Mouse (Mus musculus): ENCODE measurements around the gene Olfr66. TPM values are rescaled to one million over a fixed set of nuclear protein-coding genes. Genes with fewer than 3 reads are reported as not detected.

Gene Olfr66
- polyA plus RNA-seq (2014; fragmentation: Nextera tagmentation; extraction: Ambion mirVana), result not detected in 2 replicates

DNA sequence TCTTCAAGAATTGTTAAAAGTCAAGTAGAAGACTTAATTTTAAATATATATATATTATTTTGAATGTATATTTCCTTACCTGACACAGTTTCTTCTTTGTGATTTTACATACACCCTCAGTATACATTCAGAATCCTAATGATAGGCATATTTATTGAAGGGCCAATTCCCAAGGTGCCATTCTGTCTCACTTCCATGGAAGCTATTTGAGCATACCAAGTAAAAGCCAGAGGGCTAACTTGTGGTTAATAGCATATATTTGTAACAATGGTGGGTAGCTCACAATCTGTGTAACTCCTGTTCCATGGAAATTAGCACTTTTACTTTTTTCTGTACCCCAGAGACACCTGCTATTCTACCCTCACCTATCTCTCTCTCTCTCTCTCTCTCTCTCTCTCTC is at the start of gene Olfr66:
Gene Olfr66, minus strand, starts transcription at position 101 of the 400 bp plus-strand sequence.
- H3K27me3 ChIP-seq (ENCODE audit: control insufficient read depth, insufficient read depth, low read length), result no peaks in the 10 kb centered on the region
- DNase-seq (ENCODE audit: low spot score) (no peak), ATAC-seq (ENCODE audit: insufficient number of reproducible peaks, low FRiP score, low TSS enrichment, low read depth) (no peak)

DNA sequence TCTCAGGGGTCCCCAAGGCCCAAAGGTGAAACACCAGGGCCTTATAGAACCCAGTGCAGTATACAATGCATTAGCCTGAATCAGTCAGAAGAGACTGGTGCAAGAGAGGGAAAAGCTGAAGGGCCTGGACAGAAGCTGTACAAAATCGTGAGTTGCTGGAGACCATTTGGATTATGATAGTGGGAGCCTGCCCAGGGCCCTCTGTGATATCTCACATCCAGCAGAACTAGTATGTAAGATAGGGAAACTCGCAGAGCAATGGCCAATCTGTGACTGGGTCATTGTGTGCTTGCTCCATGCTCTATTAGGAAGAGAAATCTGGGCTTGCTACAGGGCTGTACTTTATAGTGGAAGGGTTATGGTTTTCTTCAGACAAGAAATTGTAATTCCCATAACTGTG is 48.2 kb upstream of the Olfr66 start, which contains the start of gene Olfr632:
Gene Olfr632, plus strand, starts transcription at position 84 of the 400 bp plus-strand sequence.
- Histone ChIP-seq H3K4me1 (ENCODE audit: control insufficient read depth, insufficient read depth, low read length) (no peaks in the 10 kb centered on the region), H3K9ac (ENCODE audit: low read length) (no peak within 1 kb of the TSS), H3K4me3 (ENCODE audit: low read depth, low read length) (no peak within 1 kb of the TSS), H3K4me2 (ENCODE audit: low read depth, severe bottlenecking) (no peak within 1 kb of the TSS), H3K9me3 (ENCODE audit: control insufficient read depth, low read length) (no peaks in the 10 kb centered on the region), H3K27ac (replicated peaks; ENCODE audit: low read depth, low read length) (no peak within 1 kb of the TSS), H3K27me3 (ENCODE audit: control insufficient read depth, insufficient read depth, low read length) (no peaks in the 10 kb centered on the region), H3K36me3 (ENCODE audit: control insufficient read depth, insufficient read depth, low read length) (no peaks in the 10 kb centered on the region)
- ATAC-seq (ENCODE audit: insufficient number of reproducible peaks, low FRiP score, low TSS enrichment, low read depth) (no peak), DNase-seq (ENCODE audit: low spot score) (no peak)
- 80% methylated on average over 2 of the region's 2 CpGs for WGBS

More for the DNA sequence above, at the start of gene Olfr66:
- Histone ChIP-seq H3K9me3 (ENCODE audit: control insufficient read depth, low read length) (no peaks in the 10 kb centered on the region), H3K4me1 (ENCODE audit: control insufficient read depth, insufficient read depth, low read length) (no peaks in the 10 kb centered on the region), H3K9ac (ENCODE audit: low read length) (no peak within 1 kb of the TSS), H3K4me3 (ENCODE audit: low read depth, low read length) (no peak within 1 kb of the TSS), H3K27ac (replicated peaks; ENCODE audit: low read depth, low read length) (no peak within 1 kb of the TSS), H3K36me3 (ENCODE audit: control insufficient read depth, insufficient read depth, low read length) (no peaks in the 10 kb centered on the region), H3K4me2 (ENCODE audit: low read depth, severe bottlenecking) (no peak within 1 kb of the TSS)

DNA sequence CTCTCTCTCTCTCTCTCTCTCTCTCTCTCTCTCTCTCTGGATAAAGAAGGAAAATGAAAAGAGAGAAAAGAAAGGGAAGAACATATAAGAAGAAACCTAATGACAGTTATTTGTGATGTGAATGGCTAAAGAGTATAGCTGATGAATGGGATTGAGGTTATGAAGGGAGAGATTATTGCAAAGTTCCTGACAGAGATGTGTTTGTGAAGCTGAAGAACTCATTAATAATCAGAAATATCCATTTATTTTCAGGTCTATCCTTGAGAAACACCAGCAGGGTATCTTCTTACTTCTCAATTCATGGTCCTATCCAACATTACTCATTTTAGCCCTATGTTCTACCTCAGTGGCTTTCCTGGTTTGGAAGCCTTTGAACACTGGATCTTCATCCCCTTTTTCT is 42.5 kb upstream of the Olfr66 start, which contains the start of gene Olfr631:
Gene Olfr631, plus strand, starts transcription at position 301 of the 400 bp plus-strand sequence.
- Histone ChIP-seq H3K27me3 (ENCODE audit: control insufficient read depth, insufficient read depth, low read length) (no peaks in the 10 kb centered on the region), H3K36me3 (ENCODE audit: control insufficient read depth, insufficient read depth, low read length) (no peaks in the 10 kb centered on the region), H3K4me2 (ENCODE audit: low read depth, severe bottlenecking) (no peak within 1 kb of the TSS), H3K9ac (ENCODE audit: low read length) (no peak within 1 kb of the TSS), H3K9me3 (ENCODE audit: control insufficient read depth, low read length) (no peaks in the 10 kb centered on the region), H3K4me1 (ENCODE audit: control insufficient read depth, insufficient read depth, low read length) (no peaks in the 10 kb centered on the region), H3K27ac (replicated peaks; ENCODE audit: low read depth, low read length) (no peak within 1 kb of the TSS), H3K4me3 (ENCODE audit: low read depth, low read length) (no peak within 1 kb of the TSS)
- no peak for DNase-seq (ENCODE audit: low spot score)
- no peak for ATAC-seq (ENCODE audit: insufficient number of reproducible peaks, low FRiP score, low TSS enrichment, low read depth)

DNA sequence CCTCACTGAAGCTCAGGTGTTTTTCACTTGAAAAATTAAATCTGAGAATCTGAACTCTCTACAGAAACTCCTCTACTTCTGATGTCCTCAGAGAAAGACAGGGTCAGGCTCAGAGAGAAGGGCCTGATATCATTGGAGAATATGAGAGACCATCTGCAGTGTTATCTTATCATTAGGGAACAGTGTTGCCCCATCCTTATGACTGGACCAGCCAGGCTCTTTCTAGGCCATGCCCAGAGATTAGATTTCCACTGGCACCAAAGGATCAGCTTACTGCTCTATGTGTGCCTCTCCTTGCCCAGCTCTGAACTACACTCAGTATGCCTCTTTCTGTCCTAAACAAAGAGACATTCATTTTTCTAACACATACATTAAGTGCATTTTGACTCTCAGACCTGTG is 29.3 kb upstream of the Olfr66 start:
- Histone ChIP-seq H3K9ac (ENCODE audit: low read length) (no peak overlapping the region), H3K27ac (replicated peaks; ENCODE audit: low read depth, low read length) (no peak overlapping the region), H3K27me3 (ENCODE audit: control insufficient read depth, insufficient read depth, low read length) (no peaks in the 10 kb centered on the region), H3K4me3 (ENCODE audit: low read depth, low read length) (no peak overlapping the region), H3K4me2 (ENCODE audit: low read depth, severe bottlenecking) (no peak overlapping the region), H3K9me3 (ENCODE audit: control insufficient read depth, low read length) (no peaks in the 10 kb centered on the region), H3K4me1 (ENCODE audit: control insufficient read depth, insufficient read depth, low read length) (no peaks in the 10 kb centered on the region), H3K36me3 (ENCODE audit: control insufficient read depth, insufficient read depth, low read length) (no peaks in the 10 kb centered on the region)
- DNase-seq (ENCODE audit: low spot score) (no peak), ATAC-seq (ENCODE audit: insufficient number of reproducible peaks, low FRiP score, low TSS enrichment, low read depth) (no peak)

DNA sequence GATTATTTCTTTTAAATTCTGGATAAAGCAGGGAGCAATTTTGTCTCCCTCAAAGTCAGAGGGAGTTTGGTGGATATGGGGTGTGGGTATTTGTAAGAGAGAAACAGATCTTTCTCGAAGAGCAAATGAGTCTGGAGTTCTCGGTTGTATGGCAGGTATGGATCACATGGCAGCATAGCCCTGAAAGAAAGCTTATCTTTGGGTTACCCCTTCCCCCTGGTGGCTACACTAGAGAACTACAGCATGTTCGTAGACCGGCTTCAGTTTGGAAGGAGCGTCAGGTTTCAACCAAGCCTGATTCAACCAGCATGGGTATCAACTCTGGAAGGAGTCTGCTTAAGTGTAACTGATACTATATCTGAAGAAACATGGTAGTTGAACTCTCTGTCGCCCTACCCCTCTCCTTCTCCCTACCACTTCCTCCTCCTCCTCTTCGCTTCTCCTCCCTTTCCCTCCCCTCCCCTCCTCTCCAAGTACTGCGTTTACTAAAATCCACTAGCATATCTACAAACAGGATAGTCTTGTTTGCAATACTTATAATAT is 27.0 kb upstream of the Olfr66 start:
- DNase-seq (ENCODE audit: low spot score) (peak; percentile 26), ATAC-seq (ENCODE audit: insufficient number of reproducible peaks, low FRiP score, low TSS enrichment, low read depth) (no peak)
- no peaks in the 10 kb centered on the region for H3K4me1 ChIP-seq (ENCODE audit: control insufficient read depth, insufficient read depth, low read length)
- H3K9ac ChIP-seq (ENCODE audit: low read length), result no peak overlapping the region
- no peaks in the 10 kb centered on the region for H3K9me3 ChIP-seq (ENCODE audit: control insufficient read depth, low read length)
- no peak overlapping the region for H3K4me2 ChIP-seq (ENCODE audit: low read depth, severe bottlenecking)
- no peak overlapping the region for H3K27ac ChIP-seq (replicated peaks; ENCODE audit: low read depth, low read length)
- WGBS, result 43% methylated on average over 8 of the region's 8 CpGs
- H3K27me3 ChIP-seq (ENCODE audit: control insufficient read depth, insufficient read depth, low read length), result no peaks in the 10 kb centered on the region
- H3K36me3 ChIP-seq (ENCODE audit: control insufficient read depth, insufficient read depth, low read length), result no peaks in the 10 kb centered on the region
- H3K4me3 ChIP-seq (ENCODE audit: low read depth, low read length), result no peak overlapping the region

DNA sequence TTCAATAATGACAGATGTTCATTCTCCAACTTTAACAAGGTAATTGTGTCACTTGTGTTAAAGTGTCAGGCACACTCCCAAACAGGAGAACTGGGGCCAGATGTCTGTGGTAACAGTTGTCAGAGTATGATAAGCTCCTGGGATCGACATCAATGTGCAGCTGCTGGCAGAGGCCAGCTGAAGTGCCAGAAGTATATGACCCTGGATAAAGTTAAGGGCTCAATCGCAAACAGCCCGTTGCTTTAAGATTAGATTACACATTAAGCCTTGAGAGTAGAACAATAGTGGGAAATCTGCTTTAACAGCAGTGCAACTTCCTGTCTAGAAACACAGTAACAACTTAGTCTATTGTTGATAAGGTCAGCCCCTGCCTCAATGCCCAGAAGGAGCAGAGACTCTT is 24.0 kb upstream of the Olfr66 start:
- Histone ChIP-seq H3K27ac (replicated peaks; ENCODE audit: low read depth, low read length) (no peak overlapping the region), H3K4me2 (ENCODE audit: low read depth, severe bottlenecking) (no peak overlapping the region), H3K4me1 (ENCODE audit: control insufficient read depth, insufficient read depth, low read length) (no peaks in the 10 kb centered on the region), H3K36me3 (ENCODE audit: control insufficient read depth, insufficient read depth, low read length) (no peaks in the 10 kb centered on the region), H3K9me3 (ENCODE audit: control insufficient read depth, low read length) (no peaks in the 10 kb centered on the region), H3K9ac (ENCODE audit: low read length) (no peak overlapping the region), H3K27me3 (ENCODE audit: control insufficient read depth, insufficient read depth, low read length) (no peaks in the 10 kb centered on the region), H3K4me3 (ENCODE audit: low read depth, low read length) (no peak overlapping the region)
- WGBS, result 28% methylated on average over 3 of the region's 3 CpGs
- ATAC-seq (ENCODE audit: insufficient number of reproducible peaks, low FRiP score, low TSS enrichment, low read depth) (no peak), DNase-seq (ENCODE audit: low spot score) (no peak)

DNA sequence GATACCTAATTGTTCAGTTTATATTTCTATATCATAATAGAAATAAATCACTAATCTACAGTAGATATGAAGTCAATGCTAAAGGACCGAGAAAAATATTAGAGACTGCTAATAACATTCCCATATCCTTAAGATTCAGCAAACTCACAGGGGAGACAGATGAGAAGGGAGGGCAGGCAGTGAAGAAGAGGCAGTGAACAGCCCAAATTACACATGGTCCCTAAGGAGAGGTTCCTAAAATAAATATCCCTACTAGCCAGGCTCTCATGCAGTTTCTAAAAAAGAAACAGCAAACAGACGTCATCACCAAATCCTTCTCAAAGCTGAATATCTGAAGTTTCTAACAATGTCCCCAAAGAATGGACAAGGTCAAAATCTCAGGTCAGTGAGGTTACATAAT is 17.1 kb upstream of the Olfr66 start, which contains the start of gene Olfr65:
Gene Olfr65, plus strand, starts transcription at position 301 of the 400 bp plus-strand sequence.
- 87% methylated on average over 2 of the region's 2 CpGs for WGBS
- Histone ChIP-seq H3K9ac (ENCODE audit: low read length) (no peak within 1 kb of the TSS), H3K27ac (replicated peaks; ENCODE audit: low read depth, low read length) (no peak within 1 kb of the TSS), H3K4me2 (ENCODE audit: low read depth, severe bottlenecking) (no peak within 1 kb of the TSS), H3K36me3 (ENCODE audit: control insufficient read depth, insufficient read depth, low read length) (no peaks in the 10 kb centered on the region), H3K27me3 (ENCODE audit: control insufficient read depth, insufficient read depth, low read length) (no peaks in the 10 kb centered on the region), H3K9me3 (ENCODE audit: control insufficient read depth, low read length) (no peaks in the 10 kb centered on the region), H3K4me3 (ENCODE audit: low read depth, low read length) (no peak within 1 kb of the TSS), H3K4me1 (ENCODE audit: control insufficient read depth, insufficient read depth, low read length) (no peaks in the 10 kb centered on the region)
- DNase-seq (ENCODE audit: low spot score) (no peak), ATAC-seq (ENCODE audit: insufficient number of reproducible peaks, low FRiP score, low TSS enrichment, low read depth) (no peak)

DNA sequence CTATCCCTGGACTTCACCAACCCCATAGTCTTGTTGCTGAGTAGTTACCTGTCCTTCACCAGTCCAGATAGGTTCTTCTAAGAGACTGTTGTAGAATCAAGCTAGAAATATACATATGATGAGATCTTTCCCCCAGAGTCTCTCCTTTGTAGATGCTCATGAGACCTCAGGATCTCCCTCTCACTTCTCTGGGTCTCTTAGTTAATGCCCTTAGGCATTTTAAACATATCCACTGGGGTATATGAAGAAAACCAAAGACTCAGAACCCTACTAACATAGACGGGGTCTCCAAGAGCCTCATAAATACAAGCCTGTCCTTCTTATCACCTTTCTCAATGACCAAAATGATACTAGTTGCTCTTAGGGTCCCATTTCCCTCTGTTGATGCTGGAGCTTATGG is 8.3 kb upstream of the Olfr66 start, which contains the start of gene Olfr64:
Gene Olfr64, minus strand, starts transcription at position 101 of the 400 bp plus-strand sequence.
- no peak for DNase-seq (ENCODE audit: low spot score)
- H3K4me3 ChIP-seq (ENCODE audit: low read depth, low read length), result no peak within 1 kb of the TSS
- ATAC-seq (ENCODE audit: insufficient number of reproducible peaks, low FRiP score, low TSS enrichment, low read depth), result no peak
- no peaks in the 10 kb centered on the region for H3K9me3 ChIP-seq (ENCODE audit: control insufficient read depth, low read length)
- H3K4me2 ChIP-seq (ENCODE audit: low read depth, severe bottlenecking), result no peak within 1 kb of the TSS
- no peaks in the 10 kb centered on the region for H3K4me1 ChIP-seq (ENCODE audit: control insufficient read depth, insufficient read depth, low read length)
- 88% methylated on average over 1 of the region's 1 CpGs for WGBS
- no peaks in the 10 kb centered on the region for H3K36me3 ChIP-seq (ENCODE audit: control insufficient read depth, insufficient read depth, low read length)
- no peaks in the 10 kb centered on the region for H3K27me3 ChIP-seq (ENCODE audit: control insufficient read depth, insufficient read depth, low read length)
- no peak within 1 kb of the TSS for H3K9ac ChIP-seq (ENCODE audit: low read length)
- H3K27ac ChIP-seq (replicated peaks; ENCODE audit: low read depth, low read length), result no peak within 1 kb of the TSS

DNA sequence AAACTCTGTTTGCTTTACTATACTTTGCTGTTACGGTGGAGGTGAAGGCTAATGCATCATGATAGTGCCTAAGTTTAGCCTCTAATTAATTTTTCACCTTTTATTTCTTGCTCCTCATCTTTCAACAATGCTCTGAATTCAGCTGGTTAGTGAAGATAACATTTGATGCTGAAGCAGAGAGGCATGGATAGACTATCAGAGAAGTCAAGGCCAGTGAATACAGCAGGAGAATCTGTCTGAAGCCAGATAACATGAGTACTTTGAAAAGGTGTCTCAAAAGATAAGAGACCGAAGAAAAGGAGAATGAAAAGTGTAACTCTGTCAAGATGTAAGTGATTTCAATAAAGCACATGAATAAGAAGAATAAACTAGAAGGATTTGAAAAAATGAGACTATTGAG is 9.0 kb downstream of the Olfr66 start:
- Histone ChIP-seq H3K4me1 (ENCODE audit: control insufficient read depth, insufficient read depth, low read length) (no peaks in the 10 kb centered on the region), H3K27ac (replicated peaks; ENCODE audit: low read depth, low read length) (no peak overlapping the region), H3K4me3 (ENCODE audit: low read depth, low read length) (no peak overlapping the region), H3K4me2 (ENCODE audit: low read depth, severe bottlenecking) (no peak overlapping the region), H3K9ac (ENCODE audit: low read length) (no peak overlapping the region), H3K27me3 (ENCODE audit: control insufficient read depth, insufficient read depth, low read length) (no peaks in the 10 kb centered on the region), H3K36me3 (ENCODE audit: control insufficient read depth, insufficient read depth, low read length) (no peaks in the 10 kb centered on the region), H3K9me3 (ENCODE audit: control insufficient read depth, low read length) (no peaks in the 10 kb centered on the region)
- 88% methylated on average over 2 of the region's 2 CpGs for whole genome bisulfite sequencing
- no peak for ATAC-seq (ENCODE audit: insufficient number of reproducible peaks, low FRiP score, low TSS enrichment, low read depth)
- DNase-seq (ENCODE audit: low spot score), result no peak
